Mouse (Mus musculus): ENCODE measurements around the gene Col13a1.

The Col13a1 gene

DNA sequence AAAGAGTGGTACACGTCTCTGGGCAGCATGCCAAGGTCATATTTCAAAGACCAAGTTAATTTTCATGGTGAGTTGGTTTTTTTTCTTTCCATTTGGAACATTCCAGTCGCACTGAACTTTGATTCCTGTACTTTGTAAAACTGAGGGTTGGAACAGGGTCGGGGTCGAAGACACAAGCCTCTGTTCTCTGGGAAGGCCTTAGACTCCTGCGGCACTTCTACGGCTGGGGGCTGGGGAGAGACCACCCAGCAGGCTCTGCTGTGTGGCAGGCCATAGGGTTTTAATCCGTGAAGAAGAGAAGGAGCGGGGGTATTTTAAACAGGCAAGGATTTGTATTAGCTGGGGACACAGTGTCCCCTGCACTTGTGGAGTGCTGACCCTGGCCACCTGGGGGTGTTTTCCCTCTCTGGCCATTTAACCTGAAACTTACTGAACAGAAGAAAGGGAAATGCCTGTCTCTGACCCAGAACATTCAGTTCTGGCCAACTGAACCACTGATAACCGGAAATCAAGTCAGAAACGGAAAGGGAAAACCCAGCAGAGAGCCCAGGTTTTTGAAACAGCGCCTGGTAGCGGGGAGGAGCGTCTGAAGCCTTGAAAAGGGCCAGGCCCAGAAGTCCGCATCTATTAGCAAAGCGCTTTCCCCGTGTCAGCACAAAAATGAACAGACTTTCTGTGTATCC lies 152.0 kb downstream of the Col13a1 start:
- peak; percentile 65 for DNase-seq

DNA sequence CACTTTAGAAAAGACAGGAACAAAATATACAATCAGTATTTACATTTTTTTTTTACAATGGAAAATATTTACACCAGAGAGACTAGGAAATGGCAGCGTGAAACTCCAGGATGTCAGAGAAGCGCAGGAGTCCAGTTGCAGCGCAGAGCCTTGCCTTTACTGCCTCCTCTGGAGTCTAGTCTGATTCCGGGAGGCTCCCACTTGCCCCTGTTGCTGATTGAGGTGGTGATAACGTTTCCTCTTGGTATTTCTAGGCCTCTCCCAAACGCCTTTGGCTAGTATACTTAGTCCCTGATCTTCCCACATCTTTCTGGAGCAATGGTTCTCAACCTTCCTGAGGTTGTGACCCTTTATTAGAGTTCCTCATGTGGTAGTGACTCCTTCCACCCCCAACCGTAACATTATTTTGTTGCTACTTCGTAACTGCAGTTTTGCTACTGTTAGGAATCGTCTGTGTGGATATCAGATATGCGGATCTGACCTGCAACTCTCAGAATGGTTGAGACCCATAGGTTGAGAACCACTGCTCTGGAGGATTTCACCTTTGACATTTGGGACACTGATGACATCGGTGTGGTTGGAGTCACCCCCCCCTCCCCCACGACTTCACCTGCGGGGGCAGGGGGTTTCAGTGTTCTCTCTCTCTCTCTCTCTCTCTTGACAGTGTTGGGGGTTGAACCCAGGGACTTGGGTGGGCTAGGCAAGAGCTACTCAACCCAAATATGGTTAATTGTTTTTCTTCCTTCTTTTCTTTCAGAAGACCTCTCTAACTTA lies 152.7 kb downstream of the Col13a1 start:
- no peak for DNase-seq

DNA sequence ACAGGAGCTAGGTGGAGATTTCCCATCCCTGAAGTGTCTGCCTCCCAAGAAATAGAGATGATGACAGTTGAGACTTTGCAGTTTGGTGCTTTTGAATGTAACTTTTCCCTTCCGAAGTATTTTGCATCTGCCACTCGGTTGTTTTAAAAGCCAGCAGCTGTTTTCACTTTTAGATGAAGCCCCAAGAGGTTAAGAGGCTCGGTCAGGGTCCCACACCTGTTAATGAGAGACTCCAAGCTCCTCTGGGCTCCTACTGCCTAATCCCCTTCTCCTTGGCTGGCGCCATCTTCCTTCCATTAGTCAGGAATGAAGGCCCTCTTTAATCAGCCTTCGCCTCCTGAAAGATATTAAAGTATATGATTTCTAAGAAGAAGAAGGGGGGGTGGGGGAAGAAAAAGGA lies 153.4 kb downstream of the Col13a1 start:
- no peak for DNase-seq

DNA sequence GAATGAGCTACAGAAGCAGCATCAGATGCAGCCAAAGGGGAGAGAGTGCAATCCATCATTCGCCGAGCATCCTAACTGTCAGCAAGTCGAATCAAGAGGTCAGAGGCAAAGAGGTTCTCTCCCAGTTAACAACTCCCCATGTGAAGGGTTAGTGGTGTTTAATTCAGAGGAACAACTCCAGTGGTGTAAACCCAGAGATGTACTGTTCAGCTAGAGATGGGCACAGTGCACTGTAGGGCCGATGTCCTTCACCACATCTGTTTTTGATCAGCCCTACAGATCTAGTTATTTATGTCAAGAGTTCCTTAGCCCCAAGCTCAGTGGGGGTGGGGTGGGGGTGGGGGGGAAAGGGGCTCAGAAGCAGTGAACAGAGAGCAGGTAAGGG lies 155.2 kb downstream of the Col13a1 start:
- DNase-seq: no peak

DNA sequence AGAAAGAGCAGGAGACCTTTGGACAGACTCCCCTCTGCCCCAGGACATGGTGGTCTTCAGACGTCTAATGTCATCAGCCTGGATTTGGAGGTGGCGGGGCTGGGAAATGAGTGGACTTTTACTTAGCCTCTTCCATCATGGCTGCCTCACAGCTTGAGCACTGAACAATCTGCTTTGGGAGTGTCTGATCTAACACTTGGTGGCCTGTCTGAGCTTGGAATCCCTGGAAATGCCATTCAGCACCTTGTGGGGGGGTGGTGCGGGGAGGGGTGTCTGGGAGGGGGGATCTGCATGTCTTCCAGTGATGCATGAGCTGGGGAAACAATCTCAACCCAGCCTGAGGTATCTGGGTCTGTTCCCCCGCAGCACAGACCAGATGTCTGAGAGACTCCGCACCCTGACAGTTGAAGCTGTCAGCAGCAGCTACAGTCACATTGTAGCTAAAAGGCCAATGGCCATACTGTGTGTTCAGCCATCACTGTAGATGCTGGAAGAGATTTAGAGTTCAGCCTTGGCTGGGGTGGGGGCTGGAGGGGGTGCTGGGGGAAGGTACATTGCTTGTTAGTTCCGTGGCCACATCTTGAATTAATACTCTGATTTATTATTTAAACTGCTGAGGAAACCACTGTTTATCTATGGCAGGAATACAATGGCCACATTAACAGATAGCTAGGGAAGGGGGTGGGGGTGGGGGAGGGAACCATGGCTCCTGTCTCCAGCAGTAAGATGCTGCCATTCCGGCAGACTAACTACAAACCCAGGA lies 155.8 kb downstream of the Col13a1 start:
- no peak for DNase-seq

DNA sequence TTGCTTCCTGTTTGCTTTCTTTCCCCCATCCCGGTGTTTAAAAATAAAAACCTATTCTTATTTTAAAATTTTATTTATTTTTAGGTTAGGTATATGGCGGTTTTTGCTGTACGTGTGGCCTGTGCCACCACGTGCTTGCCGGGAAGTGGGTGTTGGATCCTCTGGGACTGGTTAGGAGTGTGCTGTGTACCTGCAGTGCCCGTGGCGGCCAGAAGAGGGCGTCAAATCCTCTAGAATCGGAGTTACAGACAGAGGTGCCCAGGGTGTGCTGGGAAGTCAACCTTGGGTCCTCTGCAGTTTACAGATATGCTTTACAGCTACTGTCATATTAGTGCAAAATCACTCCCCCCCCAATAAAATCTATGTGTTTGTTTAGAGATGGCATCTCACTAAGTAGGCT lies 158.9 kb downstream of the Col13a1 start:
- DNase-seq: no peak

DNA sequence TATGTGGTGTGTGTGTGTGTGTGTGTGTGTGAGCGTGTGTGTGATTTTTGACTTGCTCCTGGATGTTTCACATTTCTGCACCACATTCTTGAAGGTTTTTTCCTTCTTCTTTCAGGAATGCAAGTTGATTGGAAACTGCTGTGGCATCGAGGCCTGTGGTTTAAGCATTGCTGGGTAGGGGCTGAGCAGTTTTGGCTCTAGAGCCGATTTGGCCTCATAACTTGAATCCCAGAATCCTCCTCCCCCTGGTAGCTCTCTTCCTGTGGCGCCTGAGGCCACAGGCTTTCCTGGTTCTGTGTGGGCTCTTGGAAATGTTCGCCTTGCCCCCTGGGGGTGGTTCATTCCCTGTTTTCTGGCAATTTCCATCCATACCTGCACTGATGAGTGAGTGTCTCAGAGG lies 166.9 kb downstream of the Col13a1 start:
- no peak for DNase-seq

DNA sequence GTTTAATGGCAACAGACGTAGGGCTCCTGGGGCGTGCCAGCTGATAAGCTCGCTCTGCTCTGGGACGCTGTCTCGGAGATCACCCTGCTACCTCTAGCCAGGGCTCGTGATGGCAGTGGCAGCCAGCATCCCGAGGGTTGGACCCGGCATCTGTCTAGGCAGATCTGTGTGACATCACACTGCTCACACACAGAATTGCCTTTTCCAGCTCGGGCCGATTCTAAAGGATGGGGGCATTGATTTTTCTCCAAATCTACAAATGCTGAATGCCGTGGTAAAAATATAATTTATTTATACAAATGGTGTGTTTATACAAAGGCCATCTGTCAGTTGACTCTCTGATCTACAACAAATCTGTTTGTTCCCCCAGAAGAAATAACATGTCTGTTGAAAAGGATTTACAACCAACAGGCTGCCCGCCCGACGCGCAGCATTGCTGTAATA lies 180.8 kb downstream of the Col13a1 start:
- no peak for DNase-seq

DNA sequence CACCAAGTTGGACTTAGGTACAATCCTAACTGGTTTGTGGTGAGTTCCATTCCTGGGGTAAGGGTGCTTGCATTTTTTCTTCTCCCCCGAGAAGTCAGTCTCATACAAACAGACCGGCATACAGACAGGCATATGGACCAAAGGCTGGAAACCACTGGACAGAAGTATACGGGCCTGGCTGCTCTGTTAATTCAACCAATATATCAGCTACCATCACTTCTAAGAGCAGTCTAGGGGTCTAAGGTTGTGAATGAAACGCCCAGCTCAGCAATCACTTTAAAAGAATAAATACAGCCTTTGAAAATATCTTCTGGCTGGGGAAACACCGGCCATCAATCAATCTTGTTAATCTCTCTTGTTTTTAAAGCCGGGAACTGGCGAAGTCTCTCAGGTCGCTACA lies 183.4 kb downstream of the Col13a1 start:
- DNase-seq: no peak

DNA sequence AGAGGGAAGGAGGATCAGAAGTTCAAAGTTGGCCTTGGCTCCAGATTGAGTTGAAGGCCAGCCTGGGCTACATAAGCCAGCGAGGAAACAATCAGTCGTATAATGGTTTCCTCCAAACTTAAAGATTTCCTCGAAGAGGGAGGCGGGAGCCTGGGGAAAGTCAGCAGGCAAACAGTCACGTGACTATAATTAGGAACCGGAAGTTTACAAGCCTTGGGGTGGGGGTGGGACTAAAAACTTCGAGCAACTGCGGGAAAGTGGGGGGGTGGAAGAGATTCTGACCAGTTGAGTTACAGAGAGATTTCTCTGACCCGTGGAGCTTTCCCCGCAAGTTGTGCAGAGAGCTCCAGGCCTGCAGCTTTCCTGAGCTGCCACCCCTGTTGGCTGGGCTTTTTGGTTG lies 183.9 kb downstream of the Col13a1 start:
- no peak for DNase-seq

DNA sequence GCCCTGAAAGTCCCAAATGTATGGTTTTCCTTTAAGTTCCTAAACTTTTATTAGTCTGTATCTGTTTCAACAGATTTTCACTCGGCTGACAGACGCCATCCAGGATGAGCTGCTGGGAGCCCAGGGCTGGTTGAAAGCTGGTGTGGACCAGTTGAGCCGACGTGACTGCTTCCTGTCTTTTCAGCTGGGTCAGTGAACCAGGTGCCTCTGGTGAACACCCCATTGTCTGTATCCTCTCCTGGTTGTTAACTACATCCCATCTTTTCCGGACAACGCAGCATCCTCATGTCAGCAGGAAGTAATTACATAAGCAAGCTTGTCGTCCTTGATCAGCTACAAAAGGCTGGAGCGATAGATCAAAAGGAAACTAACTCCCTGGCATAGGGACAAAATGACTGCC lies 185.9 kb downstream of the Col13a1 start:
- DNase-seq: no peak

DNA sequence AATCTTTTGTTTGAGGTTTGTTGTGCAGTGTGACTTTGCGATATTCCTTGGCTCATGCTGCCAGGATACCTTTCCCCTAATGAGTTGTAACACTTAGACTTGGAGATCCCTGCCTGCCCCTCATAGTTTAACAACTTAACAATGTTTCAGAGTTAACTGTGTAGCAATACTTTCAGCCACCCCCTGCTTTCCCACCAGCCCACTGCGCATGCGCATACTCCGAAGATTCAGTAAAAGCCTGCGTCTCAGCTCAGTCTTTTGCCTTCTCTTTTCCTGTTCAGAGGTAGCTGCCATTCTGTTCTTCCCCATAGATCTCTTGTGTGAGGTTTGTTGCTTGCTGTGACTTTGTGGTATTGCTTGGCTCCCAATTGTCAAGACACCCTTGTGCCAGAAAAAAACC lies 190.4 kb downstream of the Col13a1 start:
- DNase-seq: no peak
